Comparison of ENCODE assay signal across 10 mouse cellular contexts in genomic region chr13:108300346-108300950, GRCm38 (mm10). TPM values are rescaled to one million over a fixed set of nuclear protein-coding genes. Genes with fewer than 3 reads are reported as not detected.
DNase-seq lines count a peak whose midpoint lies in the region; ATAC-seq and TF ChIP-seq lines count a peak whose summit lies in the region.
"Had no signal": no experiment of that assay in that cellular context is flagged by ENCODE, and none has a peak within 500 bp of the region (broad histone marks: within the 10 kb centered on the region; RNA-seq: fewer than 3 reads in every experiment).

No protein-coding gene starts in this region.

- 0 out of 6 replicates have a peak, but pooled peaks of 1 of the 3 experiments have one; percentile 1 for TF ChIP-seq CTCF in MEL (IDR thresholded peaks at IDR 0.05 in 2 of 3, conservative IDR thresholded peaks at IDR 0.05 in 1 of 3; ENCODE audit: control insufficient read depth in 1 of 3, insufficient read depth in 1 of 3, low read depth in 2 of 3, low read length in 3 of 3, poor library complexity in 1 of 3, severe bottlenecking in 1 of 3)
- TF ChIP-seq CTCF in cerebellum, adult 2 months (IDR thresholded peaks at IDR 0.05; ENCODE audit: borderline replicate concordance, insufficient read depth, low read depth, low read length): no peak

- H3K27ac ChIP-seq in heart, embryonic 10.5 days: peak overlapping the region; percentile 69; the same call in 1 of the 2 replicates
- 0 out of 2 replicates have a peak overlapping the region, but pooled peaks have one; percentile 16 for H3K27ac ChIP-seq in MEL (ENCODE audit: control insufficient read depth, low read depth, low read length)
- H3K27ac ChIP-seq in cerebellum, adult 2 months (ENCODE audit: insufficient read depth, low read length): no peak overlapping the region
- H3K27ac ChIP-seq in liver, embryonic 12.5 days: no peak overlapping the region
- H3K27ac ChIP-seq: midbrain, embryonic 12.5 days had no signal

- H3K4me1 ChIP-seq in heart, embryonic 10.5 days: peaks cover 21% of the 10 kb centered on the region
- H3K4me1 ChIP-seq in MEL (ENCODE audit: control insufficient read depth in 1 of 2, insufficient read depth in 2 of 2, low read length in 2 of 2): peaks cover 3 to 23% of the 10 kb centered on the region in 2 experiments
- H3K4me1 ChIP-seq in cerebellum, adult 2 months (ENCODE audit: control insufficient read depth, insufficient read depth, low read length): no peaks in the 10 kb centered on the region
- peaks cover 26% of the 10 kb centered on the region for H3K4me1 ChIP-seq in liver, embryonic 12.5 days

- H3K36me3 ChIP-seq in heart, embryonic 10.5 days: no peaks in the 10 kb centered on the region
- peaks cover 0 to 10% of the 10 kb centered on the region in 2 experiments; a peak in 2 of 4 replicates for H3K36me3 ChIP-seq in MEL (ENCODE audit: control insufficient read depth in 1 of 2, insufficient read depth in 2 of 2, low read length in 2 of 2)
- H3K36me3 ChIP-seq in liver, embryonic 12.5 days: no peaks in the 10 kb centered on the region
- H3K36me3 ChIP-seq: midbrain, embryonic 12.5 days had no signal

- whole genome bisulfite sequencing in heart, embryonic 10.5 days: 12% methylated on average over 5 of the region's 5 CpGs
- whole genome bisulfite sequencing in cerebellum, adult 2 months: 33% methylated on average over 5 of the region's 5 CpGs
- 18% methylated on average over 5 of the region's 5 CpGs for WGBS in liver, embryonic 12.5 days (ENCODE audit: insufficient replicate concordance)

- no peak for DNase-seq in heart, embryonic 10.5 days (ENCODE audit: low spot score)
- DNase-seq in heart, postnatal 25 days (ENCODE audit: low spot score): no peak
- DNase-seq in MEL (ENCODE audit: low read depth, low spot score): peak; percentile 53
- peak; percentile 21 for DNase-seq in lung, postnatal 10 days
- DNase-seq in cerebellum, adult 2 months: no peak
- DNase-seq in right cerebral cortex, adult 18-20 months: no peak

- no peak for TF ChIP-seq POLR2A in MEL (IDR thresholded peaks at IDR 0.05; ENCODE audit: control insufficient read depth in 1 of 2, insufficient read depth in 1 of 2, low read depth in 1 of 2, low read length in 2 of 2, poor library complexity in 1 of 2)
- no peak for TF ChIP-seq POLR2A in cerebellum, adult 2 months (IDR thresholded peaks at IDR 0.05; ENCODE audit: borderline replicate concordance, insufficient read depth, low read length)

- TF ChIP-seq RAD21 in MEL (IDR thresholded peaks at IDR 0.05; ENCODE audit: low read depth, low read length): no peak

- no peaks in the 10 kb centered on the region for H3K79me2 ChIP-seq in MEL (ENCODE audit: control insufficient read depth, insufficient read depth, low read length, poor library complexity)

- H3K4me3 ChIP-seq in heart, embryonic 10.5 days: no peak overlapping the region
- H3K4me3 ChIP-seq in MEL (ENCODE audit: control insufficient read depth in 1 of 2, insufficient read depth in 1 of 2, low read depth in 2 of 2, low read length in 2 of 2): no peak overlapping the region
- H3K4me3 ChIP-seq in cerebellum, adult 2 months (replicated peaks; ENCODE audit: insufficient read depth, low read depth, low read length): no peak overlapping the region
- no peak overlapping the region for H3K4me3 ChIP-seq in liver, embryonic 12.5 days
- H3K4me3 ChIP-seq: midbrain, embryonic 12.5 days had no signal

- peaks cover 53% of the 10 kb centered on the region for H3K27me3 ChIP-seq in heart, embryonic 10.5 days (ENCODE audit: insufficient read depth, poor library complexity, severe bottlenecking)
- H3K27me3 ChIP-seq in MEL (ENCODE audit: control insufficient read depth in 1 of 2, insufficient read depth in 2 of 2, low read length in 2 of 2): no peaks in the 10 kb centered on the region
- H3K27me3 ChIP-seq in cerebellum, adult 2 months (ENCODE audit: control insufficient read depth, insufficient read depth, low read length): no peaks in the 10 kb centered on the region; the same call in 1 of the 2 replicates
- no peaks in the 10 kb centered on the region for H3K27me3 ChIP-seq in liver, embryonic 12.5 days (replicated peaks)
- H3K27me3 ChIP-seq: midbrain, embryonic 12.5 days had no signal

- no peaks in the 10 kb centered on the region for H3K9me3 ChIP-seq in heart, embryonic 10.5 days
- no peaks in the 10 kb centered on the region for H3K9me3 ChIP-seq in MEL (replicated peaks; ENCODE audit: insufficient read depth, low read length)
- H3K9me3 ChIP-seq in liver, embryonic 12.5 days (replicated peaks): no peaks in the 10 kb centered on the region
- H3K9me3 ChIP-seq: midbrain, embryonic 12.5 days had no signal

- no peak overlapping the region for H3K9ac ChIP-seq in MEL (ENCODE audit: control insufficient read depth, low read depth, low read length, poor library complexity, severe bottlenecking)
- no peak overlapping the region for H3K9ac ChIP-seq in liver, embryonic 12.5 days
- H3K9ac ChIP-seq: midbrain, embryonic 12.5 days had no signal

- H3K4me2 ChIP-seq in liver, embryonic 12.5 days: no peak overlapping the region
- H3K4me2 ChIP-seq: midbrain, embryonic 12.5 days had no signal

- ATAC-seq in granulocyte monocyte progenitor cell, adult 5-6 weeks (replicated peaks; ENCODE audit: poor library complexity, severe bottlenecking): peak; percentile 43
- no peak for ATAC-seq in liver, embryonic 12.5 days

- peak; percentile 16 to 44; a peak in 1 of 4 replicates for TF ChIP-seq EP300 in MEL (IDR thresholded peaks at IDR 0.05; ENCODE audit: low read depth in 1 of 2, low read length in 2 of 2)

- intact Hi-C loops in heart, postnatal 25 days (cut with DNase I): no loop called here

TF ChIP-seq in MEL, 35 proteins besides CTCF, POLR2A, EP300 and RAD21:
- TF ChIP-seq MYC (IDR thresholded peaks at IDR 0.05; ENCODE audit: low read depth, low read length) (no peak), E2F4 (IDR thresholded peaks at IDR 0.05; ENCODE audit: borderline replicate concordance, low read depth, low read length) (no peak), USF2 (IDR thresholded peaks at IDR 0.05; ENCODE audit: borderline replicate concordance in 1 of 2, insufficient read depth in 1 of 2, low read depth in 1 of 2, low read length in 2 of 2) (peak in 1 of 2 experiments; percentile 27; a peak in 1 of 4 replicates), MYB (IDR thresholded peaks at IDR 0.05; ENCODE audit: low read depth, low read length) (no peak), SIN3A (IDR thresholded peaks at IDR 0.05; ENCODE audit: low read length) (no peak), MXI1 (IDR thresholded peaks at IDR 0.05; ENCODE audit: low read depth, low read length) (no peak; the same call in 1 of the 2 replicates), CHD1 (IDR thresholded peaks at IDR 0.05; ENCODE audit: low read depth, low read length) (no peak), TAL1 (IDR thresholded peaks at IDR 0.05; ENCODE audit: low read length) (no peak), NELFE (IDR thresholded peaks at IDR 0.05; ENCODE audit: low read depth, low read length) (no peak), ETS1 (IDR thresholded peaks at IDR 0.05; ENCODE audit: low read depth, low read length) (peak; percentile 44; the same call in 1 of the 2 replicates), JUND (IDR thresholded peaks at IDR 0.05; ENCODE audit: low read depth, low read length) (no peak), CHD2 (IDR thresholded peaks at IDR 0.05; ENCODE audit: low read length) (no peak), MAZ (IDR thresholded peaks at IDR 0.05; ENCODE audit: low read depth, low read length) (no peak), ZNF384 (IDR thresholded peaks at IDR 0.05; ENCODE audit: low read depth, low read length) (no peak), USF1 (IDR thresholded peaks at IDR 0.05; ENCODE audit: low read depth, low read length) (peak; percentile 84), POLR2AphosphoS2 (IDR thresholded peaks at IDR 0.05; ENCODE audit: low read length) (no peak), MAX (IDR thresholded peaks at IDR 0.05; ENCODE audit: low read length) (peak; percentile 50; the same call in 1 of the 2 replicates), GABPA (IDR thresholded peaks at IDR 0.05; ENCODE audit: low read depth, low read length) (no peak), BHLHE40 (IDR thresholded peaks at IDR 0.05; ENCODE audit: borderline replicate concordance, low read depth, low read length) (0 out of 2 replicates have a peak, but pooled peaks have one; percentile 7), NRF1 (IDR thresholded peaks at IDR 0.05; ENCODE audit: insufficient read depth, low read depth, low read length, poor library complexity, severe bottlenecking) (no peak), TBP (IDR thresholded peaks at IDR 0.05; ENCODE audit: low read depth, low read length) (no peak), KAT2A (conservative IDR thresholded peaks at IDR 0.05; ENCODE audit: low read depth, low read length) (no peak), RCOR1 (IDR thresholded peaks at IDR 0.05; ENCODE audit: low read depth, low read length) (no peak), ZC3H11A (IDR thresholded peaks at IDR 0.05; ENCODE audit: low read depth, low read length) (no peak), SMC3 (IDR thresholded peaks at IDR 0.05; ENCODE audit: low read depth, low read length) (no peak), ELF1 (IDR thresholded peaks at IDR 0.05; ENCODE audit: low read depth, low read length) (no peak), POLR2AphosphoS5 (IDR thresholded peaks at IDR 0.05; ENCODE audit: borderline replicate concordance, low read depth, low read length) (no peak), HCFC1 (IDR thresholded peaks at IDR 0.05; ENCODE audit: low read depth, low read length) (0 out of 2 replicates have a peak, but pooled peaks have one; percentile 4), MEF2A (IDR thresholded peaks at IDR 0.05; ENCODE audit: extremely low read depth, insufficient replicate concordance, low read depth, low read length, poor library complexity, severe bottlenecking) (no peak), GATA1 (IDR thresholded peaks at IDR 0.05; ENCODE audit: low read depth, low read length) (no peak), ZKSCAN1 (IDR thresholded peaks at IDR 0.05; ENCODE audit: low read depth, low read length) (no peak), MAFK (IDR thresholded peaks at IDR 0.05; ENCODE audit: borderline replicate concordance, low read depth, low read length) (no peak)

RNA-seq across cellular contexts. Expression of gene Depdc1b, which starts 15.7 kb away (rescaled TPM):
- polyA plus RNA-seq in heart, embryonic 10.5 days (2016; fragmentation: Nextera tagmentation; extraction: Ambion mirVana): 6.5 and 10.0 TPM in 2 replicates
- under 1 TPM; 0.31 to 0.64 TPM for total RNA-seq in heart, postnatal 25 days (2021)
- 25.3 and 28.6 TPM in 2 replicates for total RNA-seq in MEL (2012; rRNA removed)
- polyA plus RNA-seq in MEL (2012; ENCODE audit: insufficient read depth in 1 of 2, insufficient read length in 2 of 2, low read depth in 1 of 2, low replicate concordance in 2 of 2, missing spikeins in 1 of 2): 10 to 100 TPM in 1 of 2 experiments, not detected in 1; 21.2 TPM
- 8.9 and 16.0 TPM in 2 replicates for total RNA-seq in granulocyte monocyte progenitor cell, adult 5-6 weeks (2014; fragmentation: Nextera tagmentation)
- total RNA-seq in granulocyte monocyte progenitor cell, adult 5-6 weeks (2017): 29.1 and 29.3 TPM in 2 replicates
- 0.87 and 0.98 TPM in 2 replicates for polyA plus RNA-seq in cerebellum, adult 2 months (2012; rRNA removed)
- 13.4 and 14.4 TPM in 2 replicates for polyA plus RNA-seq in liver, embryonic 12.5 days (2016; fragmentation: Nextera tagmentation; extraction: Ambion mirVana)
- total RNA-seq: gastrocnemius, adult 18-20 months had no signal

Comparison
In these comparisons a context has a peak if more than half of its experiments do, and no peak if none do; other contexts are left out.
1. DNase-seq: peak in MEL (single experiment) and lung, postnatal 10 days (single experiment); none in heart, embryonic 10.5 days (single experiment), heart, postnatal 25 days (single experiment), cerebellum, adult 2 months (0 of 2) and right cerebral cortex, adult 18-20 months (single experiment).
2. H3K27ac ChIP-seq: peak in heart, embryonic 10.5 days (single experiment) and MEL (single experiment); none in cerebellum, adult 2 months (single experiment) and liver, embryonic 12.5 days (single experiment).